Mouse (Mus musculus): ENCODE results near the gene Shank1. TPM values are rescaled to one million over a fixed set of nuclear protein-coding genes. Genes with fewer than 3 reads are reported as not detected.
A peak's percentile ranks its signal among the peaks of the same experiment; 100 is the strongest.

The Shank1 gene
- polyA plus RNA-seq (2012; ENCODE audit: insufficient read depth, insufficient read length, missing spikeins): 0.59 and 1.0 TPM in 2 replicates

GRCm38 (mm10) chr7:44309475-44310284 lies at the start of gene Shank1:
Gene Shank1 (plus strand): TSS chr7:44310253.
- no peak within 1 kb of the TSS for H3K27ac ChIP-seq (replicated peaks; ENCODE audit: low read depth, low read length)
- no peaks in the 10 kb centered on the region; the same call in 1 of the 2 replicates for H3K4me1 ChIP-seq (ENCODE audit: control insufficient read depth, insufficient read depth, insufficient read length, low read length)
- peak within 1 kb of the TSS; percentile 22; the same call in 1 of the 2 replicates for H3K4me3 ChIP-seq (ENCODE audit: insufficient read depth, low read depth, low read length)

GRCm38 (mm10) chr7:44260410-44260809 lies 49.6 kb upstream of the Shank1 start:
- Histone ChIP-seq H3K4me3 (ENCODE audit: insufficient read depth, low read depth, low read length) (no peak overlapping the region), H3K27ac (replicated peaks; ENCODE audit: low read depth, low read length) (no peak overlapping the region), H3K4me1 (ENCODE audit: control insufficient read depth, insufficient read depth, insufficient read length, low read length) (no peaks in the 10 kb centered on the region)

- no peak within 1 kb of the TSS for H3K27ac ChIP-seq (replicated peaks; ENCODE audit: low read depth, low read length)
Measured at GRCm38 (mm10) chr7:44261147-44261546, 48.9 kb upstream of the Shank1 start, which contains the start of gene Gm15517. Gene Gm15517 (plus strand): TSS chr7:44261447.

GRCm38 (mm10) chr7:44262791-44263643 lies 47.0 kb upstream of the Shank1 start:
- Histone ChIP-seq H3K27ac (replicated peaks; ENCODE audit: low read depth, low read length) (no peak overlapping the region), H3K4me3 (ENCODE audit: insufficient read depth, low read depth, low read length) (no peak overlapping the region), H3K4me1 (ENCODE audit: control insufficient read depth, insufficient read depth, insufficient read length, low read length) (no peaks in the 10 kb centered on the region)

More at GRCm38 (mm10) chr7:44261147-44261546, 48.9 kb upstream of the Shank1 start, which contains the start of gene Gm15517:
- H3K4me1 ChIP-seq (ENCODE audit: control insufficient read depth, insufficient read depth, insufficient read length, low read length): no peaks in the 10 kb centered on the region
- no peak within 1 kb of the TSS for H3K4me3 ChIP-seq (ENCODE audit: insufficient read depth, low read depth, low read length)

- Histone ChIP-seq H3K4me3 (ENCODE audit: insufficient read depth, low read depth, low read length) (no peak overlapping the region), H3K4me1 (ENCODE audit: control insufficient read depth, insufficient read depth, insufficient read length, low read length) (no peaks in the 10 kb centered on the region), H3K27ac (replicated peaks; ENCODE audit: low read depth, low read length) (no peak overlapping the region)
Measured at GRCm38 (mm10) chr7:44268117-44268516, 41.9 kb upstream of the Shank1 start.

GRCm38 (mm10) chr7:44269397-44269796 lies 40.7 kb upstream of the Shank1 start:
- no peak overlapping the region for H3K4me3 ChIP-seq (ENCODE audit: insufficient read depth, low read depth, low read length)
- no peaks in the 10 kb centered on the region for H3K4me1 ChIP-seq (ENCODE audit: control insufficient read depth, insufficient read depth, insufficient read length, low read length)
- H3K27ac ChIP-seq (replicated peaks; ENCODE audit: low read depth, low read length): no peak overlapping the region

GRCm38 (mm10) chr7:44271309-44271708 lies 38.7 kb upstream of the Shank1 start:
- Histone ChIP-seq H3K27ac (replicated peaks; ENCODE audit: low read depth, low read length) (no peak overlapping the region), H3K4me1 (ENCODE audit: control insufficient read depth, insufficient read depth, insufficient read length, low read length) (no peaks in the 10 kb centered on the region), H3K4me3 (ENCODE audit: insufficient read depth, low read depth, low read length) (no peak overlapping the region)

GRCm38 (mm10) chr7:44272546-44272945 lies 37.5 kb upstream of the Shank1 start:
- no peaks in the 10 kb centered on the region for H3K4me1 ChIP-seq (ENCODE audit: control insufficient read depth, insufficient read depth, insufficient read length, low read length)
- H3K4me3 ChIP-seq (ENCODE audit: insufficient read depth, low read depth, low read length): no peak overlapping the region
- H3K27ac ChIP-seq (replicated peaks; ENCODE audit: low read depth, low read length): no peak overlapping the region

GRCm38 (mm10) chr7:44273446-44273845 lies 36.6 kb upstream of the Shank1 start:
- H3K4me3 ChIP-seq (ENCODE audit: insufficient read depth, low read depth, low read length): no peak overlapping the region
- no peak overlapping the region for H3K27ac ChIP-seq (replicated peaks; ENCODE audit: low read depth, low read length)
- H3K4me1 ChIP-seq (ENCODE audit: control insufficient read depth, insufficient read depth, insufficient read length, low read length): no peaks in the 10 kb centered on the region

- no peak overlapping the region for H3K4me3 ChIP-seq (ENCODE audit: insufficient read depth, low read depth, low read length)
Measured at GRCm38 (mm10) chr7:44274096-44274495, 36.0 kb upstream of the Shank1 start.

GRCm38 (mm10) chr7:44275546-44275945 lies 34.5 kb upstream of the Shank1 start:
- Histone ChIP-seq H3K4me1 (ENCODE audit: control insufficient read depth, insufficient read depth, insufficient read length, low read length) (no peaks in the 10 kb centered on the region), H3K27ac (replicated peaks; ENCODE audit: low read depth, low read length) (no peak overlapping the region), H3K4me3 (ENCODE audit: insufficient read depth, low read depth, low read length) (no peak overlapping the region)

More at GRCm38 (mm10) chr7:44274096-44274495, 36.0 kb upstream of the Shank1 start:
- Histone ChIP-seq H3K4me1 (ENCODE audit: control insufficient read depth, insufficient read depth, insufficient read length, low read length) (no peaks in the 10 kb centered on the region), H3K27ac (replicated peaks; ENCODE audit: low read depth, low read length) (no peak overlapping the region)

- no peak overlapping the region for H3K27ac ChIP-seq (replicated peaks; ENCODE audit: low read depth, low read length)
- no peaks in the 10 kb centered on the region for H3K4me1 ChIP-seq (ENCODE audit: control insufficient read depth, insufficient read depth, insufficient read length, low read length)
- H3K4me3 ChIP-seq (ENCODE audit: insufficient read depth, low read depth, low read length): no peak overlapping the region
Measured at GRCm38 (mm10) chr7:44276461-44277249, 33.4 kb upstream of the Shank1 start.

GRCm38 (mm10) chr7:44277250-44277622 lies 32.8 kb upstream of the Shank1 start:
- Histone ChIP-seq H3K4me1 (ENCODE audit: control insufficient read depth, insufficient read depth, insufficient read length, low read length) (no peaks in the 10 kb centered on the region), H3K4me3 (ENCODE audit: insufficient read depth, low read depth, low read length) (no peak overlapping the region), H3K27ac (replicated peaks; ENCODE audit: low read depth, low read length) (no peak overlapping the region)

GRCm38 (mm10) chr7:44280959-44281358 lies 29.1 kb upstream of the Shank1 start:
- Histone ChIP-seq H3K4me3 (ENCODE audit: insufficient read depth, low read depth, low read length) (no peak overlapping the region), H3K4me1 (ENCODE audit: control insufficient read depth, insufficient read depth, insufficient read length, low read length) (no peaks in the 10 kb centered on the region), H3K27ac (replicated peaks; ENCODE audit: low read depth, low read length) (no peak overlapping the region)

- Histone ChIP-seq H3K4me3 (ENCODE audit: insufficient read depth, low read depth, low read length) (no peak overlapping the region), H3K4me1 (ENCODE audit: control insufficient read depth, insufficient read depth, insufficient read length, low read length) (no peaks in the 10 kb centered on the region), H3K27ac (replicated peaks; ENCODE audit: low read depth, low read length) (no peak overlapping the region)
Measured at GRCm38 (mm10) chr7:44281586-44281985, 28.5 kb upstream of the Shank1 start.
